Mouse (Mus musculus): Measurements from ENCODE around the gene Lrrc15.

DNA sequence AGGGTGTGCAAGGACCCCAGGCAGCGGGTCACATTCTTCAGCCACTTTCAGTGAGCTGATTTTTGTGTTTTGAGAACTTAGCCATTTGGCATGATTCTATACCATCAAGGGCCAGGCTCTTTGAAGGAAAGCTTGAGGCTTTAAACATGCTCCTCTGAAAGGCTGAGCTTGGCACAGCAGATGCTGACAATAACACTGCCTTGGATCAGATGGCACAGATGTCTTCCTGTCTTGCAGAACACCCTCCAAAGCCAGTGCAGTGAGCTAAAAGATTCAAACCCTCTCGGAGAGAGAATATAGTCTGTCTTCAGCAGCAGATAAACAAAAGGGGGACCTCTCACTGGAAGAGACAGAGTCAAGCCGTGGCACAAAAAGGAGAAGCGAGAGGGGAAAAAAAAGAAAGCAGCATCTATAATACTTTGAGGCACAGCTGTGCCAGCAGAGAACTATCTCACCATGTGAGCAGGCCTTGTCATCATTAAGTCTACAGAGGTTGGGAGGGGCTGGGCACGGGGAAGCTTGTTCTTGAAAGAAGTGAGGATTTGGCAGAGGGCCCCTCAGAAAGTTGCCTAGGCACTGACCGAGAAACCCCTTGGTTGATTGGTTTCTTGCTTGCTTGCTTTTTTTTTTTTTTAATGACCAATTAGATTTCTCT, 11.0 kb downstream of the Lrrc15 start:
- TF ChIP-seq CTCF (IDR thresholded peaks at IDR 0.05; ENCODE audit: low read depth, low read length): no peak
- TF ChIP-seq GATA1 (IDR thresholded peaks at IDR 0.05; ENCODE audit: borderline replicate concordance, low read length): no peak
- TF ChIP-seq POLR2AphosphoS5 (IDR thresholded peaks at IDR 0.05; ENCODE audit: insufficient replicate concordance, low read depth, low read length): no peak
- TF ChIP-seq TAL1 (conservative IDR thresholded peaks at IDR 0.05; ENCODE audit: low read depth, low read length): no peak
- TF ChIP-seq GATA2 (IDR thresholded peaks at IDR 0.05; ENCODE audit: borderline replicate concordance, low read depth, low read length): no peak

All from G1E (cell line).